8 mouse cellular contexts compared by ENCODE assay signal in the genomic region with DNA sequence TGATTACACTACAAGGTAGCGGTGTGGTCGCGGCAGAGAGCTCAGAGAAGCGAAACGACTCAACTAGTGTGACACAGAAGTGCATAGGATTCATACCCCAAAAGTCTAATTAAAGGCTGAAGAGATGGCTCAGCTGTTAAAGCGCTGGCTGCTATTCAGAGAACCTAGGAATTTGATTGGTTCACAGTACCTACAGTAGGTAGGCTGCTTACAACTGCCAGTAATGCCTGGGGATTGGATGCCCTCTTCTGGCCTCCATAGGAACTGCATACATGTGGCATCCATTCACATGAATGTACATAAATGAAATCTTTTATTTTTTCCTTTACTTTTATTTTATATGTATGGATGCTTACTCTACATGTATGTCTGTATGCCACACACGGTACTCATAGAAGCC. TPM values are rescaled to one million over a fixed set of nuclear protein-coding genes. Genes with fewer than 3 reads are reported as not detected.
DNase-seq lines count a peak whose midpoint lies in the region; ATAC-seq and TF ChIP-seq lines count a peak whose summit lies in the region.

No protein-coding gene starts in this region.

- H3K27me3 ChIP-seq in hindbrain, embryonic 14.5 days (ENCODE audit: control insufficient read depth, insufficient read depth, low read length) = peaks cover 37% of the 10 kb centered on the region
- peaks cover 26% of the 10 kb centered on the region for H3K27me3 ChIP-seq in hindbrain, embryonic 16.5 days (replicated peaks; ENCODE audit: control insufficient read depth, insufficient read depth, low read length)
- peaks cover 22% of the 10 kb centered on the region for H3K27me3 ChIP-seq in CH12.LX (replicated peaks)
- peaks cover 23% of the 10 kb centered on the region for H3K27me3 ChIP-seq in embryonic facial prominence, embryonic 14.5 days (replicated peaks; ENCODE audit: control insufficient read depth, insufficient read depth, low read length)
- H3K27me3 ChIP-seq in midbrain, embryonic 14.5 days (ENCODE audit: control insufficient read depth, insufficient read depth, low read length) = peaks cover 35% of the 10 kb centered on the region

- peak; percentile 49 for DNase-seq in hindbrain, embryonic 14.5 days (ENCODE audit: low spot score)
- peak; percentile 58 for DNase-seq in CH12.LX (ENCODE audit: extremely low read depth)
- peak; percentile 37 for DNase-seq in adrenal gland, adult 8-10 months
- DNase-seq in embryonic facial prominence, embryonic 14.5 days (ENCODE audit: low spot score) = peak; percentile 53
- peak; percentile 15 for DNase-seq in layer of hippocampus, adult 9-11 months
- DNase-seq in midbrain, embryonic 14.5 days = peak; percentile 69
- DNase-seq in thymus, postnatal 4 days = peak; percentile 79

- peaks cover 10% of the 10 kb centered on the region for H3K4me1 ChIP-seq in hindbrain, embryonic 14.5 days (replicated peaks; ENCODE audit: control insufficient read depth, insufficient read depth, low read length)
- peaks cover 10% of the 10 kb centered on the region for H3K4me1 ChIP-seq in hindbrain, embryonic 16.5 days (ENCODE audit: control insufficient read depth, insufficient read depth, low read depth, low read length)
- no peaks in the 10 kb centered on the region for H3K4me1 ChIP-seq in CH12.LX (ENCODE audit: control insufficient read depth in 1 of 2, insufficient read depth in 2 of 2)
- peaks cover 3% of the 10 kb centered on the region; the same call in 1 of the 2 replicates for H3K4me1 ChIP-seq in embryonic facial prominence, embryonic 14.5 days (ENCODE audit: control insufficient read depth, insufficient read depth, low read length)
- 0 out of 2 replicates have a peak, but pooled peaks cover 1% of the 10 kb centered on the region for H3K4me1 ChIP-seq in midbrain, embryonic 14.5 days (ENCODE audit: control insufficient read depth, insufficient read depth, low read length)

- no peak overlapping the region for H3K27ac ChIP-seq in hindbrain, embryonic 14.5 days
- H3K27ac ChIP-seq in hindbrain, embryonic 16.5 days (ENCODE audit: low read depth, low read length) = no peak overlapping the region
- H3K27ac ChIP-seq in CH12.LX (ENCODE audit: insufficient read depth, low read depth) = no peak overlapping the region
- no peak overlapping the region for H3K27ac ChIP-seq in embryonic facial prominence, embryonic 14.5 days (replicated peaks; ENCODE audit: low read depth, low read length)
- no peak overlapping the region for H3K27ac ChIP-seq in midbrain, embryonic 14.5 days (replicated peaks; ENCODE audit: low read depth, low read length)

- no peak overlapping the region for H3K4me2 ChIP-seq in hindbrain, embryonic 14.5 days (replicated peaks)
- H3K4me2 ChIP-seq in hindbrain, embryonic 16.5 days (ENCODE audit: low read length) = no peak overlapping the region
- H3K4me2 ChIP-seq in CH12.LX (ENCODE audit: insufficient read depth, low read depth, poor library complexity, severe bottlenecking) = no peak overlapping the region
- H3K4me2 ChIP-seq in embryonic facial prominence, embryonic 14.5 days (ENCODE audit: low read depth, low read length) = no peak overlapping the region
- H3K4me2 ChIP-seq in midbrain, embryonic 14.5 days (ENCODE audit: low read length) = no peak overlapping the region

- no peak overlapping the region for H3K9ac ChIP-seq in hindbrain, embryonic 14.5 days
- H3K9ac ChIP-seq in hindbrain, embryonic 16.5 days (ENCODE audit: low read depth, low read length) = no peak overlapping the region
- no peak overlapping the region for H3K9ac ChIP-seq in CH12.LX (ENCODE audit: insufficient read depth, low read depth)
- H3K9ac ChIP-seq in embryonic facial prominence, embryonic 14.5 days (ENCODE audit: low read depth, low read length) = no peak overlapping the region
- no peak overlapping the region for H3K9ac ChIP-seq in midbrain, embryonic 14.5 days (replicated peaks; ENCODE audit: low read length)

- H3K4me3 ChIP-seq in hindbrain, embryonic 14.5 days (replicated peaks; ENCODE audit: low read length) = no peak overlapping the region
- H3K4me3 ChIP-seq in hindbrain, embryonic 16.5 days (ENCODE audit: low read length) = no peak overlapping the region
- no peak overlapping the region for H3K4me3 ChIP-seq in CH12.LX (replicated peaks in 1 of 3; ENCODE audit: low read depth in 2 of 3, low read length in 2 of 3, poor library complexity in 1 of 3)
- no peak overlapping the region for H3K4me3 ChIP-seq in embryonic facial prominence, embryonic 14.5 days (ENCODE audit: low read depth, low read length)
- H3K4me3 ChIP-seq in midbrain, embryonic 14.5 days (replicated peaks; ENCODE audit: low read depth, low read length) = no peak overlapping the region

- WGBS in hindbrain, embryonic 14.5 days = 27% methylated on average over 7 of the region's 7 CpGs
- WGBS in hindbrain, embryonic 16.5 days = 28% methylated on average over 7 of the region's 7 CpGs
- WGBS in embryonic facial prominence, embryonic 14.5 days = 16% methylated on average over 7 of the region's 7 CpGs
- 31% methylated on average over 7 of the region's 7 CpGs for WGBS in midbrain, embryonic 14.5 days

- peak; percentile 77 for TF ChIP-seq RAD21 in CH12.LX (IDR thresholded peaks at IDR 0.05; ENCODE audit: low read depth, low read length)

- no peak for TF ChIP-seq EP300 in CH12.LX (IDR thresholded peaks at IDR 0.05; ENCODE audit: low read length)

- peak; percentile 76 to 81 for TF ChIP-seq CTCF in CH12.LX (conservative IDR thresholded peaks at IDR 0.05 in 1 of 2, IDR thresholded peaks at IDR 0.05 in 1 of 2; ENCODE audit: low read depth in 2 of 2, low read length in 2 of 2)

- TF ChIP-seq POLR2A in CH12.LX (IDR thresholded peaks at IDR 0.05; ENCODE audit: low read depth, low read length) = no peak

- dilution Hi-C loops in CH12.LX (cut with MboI; ENCODE audit: extremely low pct_ligation_motif_present, extremely low pct_unique_long_range_greater_than_20kb, low sequenced_read_pairs) = no loop called here

- H3K79me2 ChIP-seq in CH12.LX (replicated peaks; ENCODE audit: control insufficient read depth, extremely low read depth, insufficient read depth, poor library complexity, severe bottlenecking) = no peaks in the 10 kb centered on the region

- in situ Hi-C loops in CH12.LX (cut with MboI; ENCODE audit: low pct_ligation_motif_present, low pct_unique_long_range_greater_than_20kb, low sequenced_read_pairs) = no loop called here

- no peaks in the 10 kb centered on the region for H3K9me3 ChIP-seq in hindbrain, embryonic 14.5 days (ENCODE audit: control insufficient read depth, low read length)
- H3K9me3 ChIP-seq in hindbrain, embryonic 16.5 days (ENCODE audit: control insufficient read depth, low read length) = no peaks in the 10 kb centered on the region
- H3K9me3 ChIP-seq in CH12.LX (replicated peaks; ENCODE audit: low read length) = peaks cover 11% of the 10 kb centered on the region
- no peaks in the 10 kb centered on the region for H3K9me3 ChIP-seq in embryonic facial prominence, embryonic 14.5 days (ENCODE audit: control insufficient read depth, low read length)
- H3K9me3 ChIP-seq in midbrain, embryonic 14.5 days (ENCODE audit: control insufficient read depth, low read length) = no peaks in the 10 kb centered on the region

- H3K36me3 ChIP-seq in hindbrain, embryonic 14.5 days (replicated peaks; ENCODE audit: control insufficient read depth, insufficient read depth) = no peaks in the 10 kb centered on the region
- H3K36me3 ChIP-seq in hindbrain, embryonic 16.5 days (ENCODE audit: control insufficient read depth, insufficient read depth, low read length) = no peaks in the 10 kb centered on the region
- no peaks in the 10 kb centered on the region for H3K36me3 ChIP-seq in CH12.LX (replicated peaks in 1 of 2; ENCODE audit: control insufficient read depth in 1 of 2, insufficient read depth in 1 of 2, low read length in 1 of 2)
- H3K36me3 ChIP-seq in embryonic facial prominence, embryonic 14.5 days (ENCODE audit: control insufficient read depth, insufficient read depth, low read length) = no peaks in the 10 kb centered on the region
- no peaks in the 10 kb centered on the region for H3K36me3 ChIP-seq in midbrain, embryonic 14.5 days (ENCODE audit: control insufficient read depth, insufficient read depth, low read length)

- ATAC-seq in hindbrain, embryonic 14.5 days (ENCODE audit: low FRiP score) = no peak
- no peak for ATAC-seq in hindbrain, embryonic 16.5 days
- ATAC-seq in embryonic facial prominence, embryonic 14.5 days (ENCODE audit: low read depth) = no peak
- no peak for ATAC-seq in midbrain, embryonic 14.5 days (ENCODE audit: low FRiP score, low TSS enrichment)

RNA-seq across cellular contexts. Expression of gene Phlda2, which starts 3.7 kb away (rescaled TPM):
- 0.57 and 0.87 TPM in 2 replicates for polyA plus RNA-seq in hindbrain, embryonic 14.5 days (2014; fragmentation: Nextera tagmentation; extraction: Ambion mirVana)
- 0.56 and 0.57 TPM in 2 replicates for polyA plus RNA-seq in hindbrain, embryonic 16.5 days (2015; fragmentation: Nextera tagmentation; extraction: Ambion mirVana)
- total RNA-seq in CH12.LX (2012; rRNA removed) (not detected in 2 replicates), CH12.LX (2014; rRNA removed) (not detected in 2 replicates)
- polyA plus RNA-seq in CH12.LX (2012; ENCODE audit: insufficient read length, low read depth) = not detected in 2 replicates
- 1 to 10 TPM in 2 of 4 experiments, under 1 TPM in 2; 0.49 to 5.2 (median 2.2) TPM for total RNA-seq in adrenal gland, adult 8-10 months (2022)
- polyA plus RNA-seq in embryonic facial prominence, embryonic 14.5 days (2014; fragmentation: Nextera tagmentation; extraction: Ambion mirVana) = 6.3 and 8.0 TPM in 2 replicates
- 0.45 TPM in 1 of 2 replicates, not detected in the other for polyA plus RNA-seq in midbrain, embryonic 14.5 days (2014; fragmentation: Nextera tagmentation; extraction: Ambion mirVana)

RNA-seq across cellular contexts. Expression of gene Slc22a18, which starts 33.1 kb away (rescaled TPM):
- polyA plus RNA-seq in hindbrain, embryonic 14.5 days (2014; fragmentation: Nextera tagmentation; extraction: Ambion mirVana) = 0.90 and 1.0 TPM in 2 replicates
- 0.79 and 1.00 TPM in 2 replicates for polyA plus RNA-seq in hindbrain, embryonic 16.5 days (2015; fragmentation: Nextera tagmentation; extraction: Ambion mirVana)
- total RNA-seq in CH12.LX (2012; rRNA removed) (0.21 and 0.76 TPM in 2 replicates), CH12.LX (2014; rRNA removed) (0.48 and 0.72 TPM in 2 replicates)
- polyA plus RNA-seq in CH12.LX (2012; ENCODE audit: insufficient read length, low read depth) = 1.7 and 2.0 TPM in 2 replicates
- 1 to 10 TPM; 2.7 to 5.5 (median 3.6) TPM for total RNA-seq in adrenal gland, adult 8-10 months (2022)
- polyA plus RNA-seq in embryonic facial prominence, embryonic 14.5 days (2014; fragmentation: Nextera tagmentation; extraction: Ambion mirVana) = 2.5 and 2.8 TPM in 2 replicates
- 0.20 and 0.78 TPM in 2 replicates for polyA plus RNA-seq in midbrain, embryonic 14.5 days (2014; fragmentation: Nextera tagmentation; extraction: Ambion mirVana)

RNA-seq across cellular contexts. Expression of gene Nap1l4, which starts 42.2 kb away (rescaled TPM):
- 151 and 170 TPM in 2 replicates for polyA plus RNA-seq in hindbrain, embryonic 14.5 days (2014; fragmentation: Nextera tagmentation; extraction: Ambion mirVana)
- polyA plus RNA-seq in hindbrain, embryonic 16.5 days (2015; fragmentation: Nextera tagmentation; extraction: Ambion mirVana) = 323 and 328 TPM in 2 replicates
- total RNA-seq in CH12.LX (2012; rRNA removed) = 121 and 139 TPM in 2 replicates
- total RNA-seq in CH12.LX (2014; rRNA removed) = 168 and 175 TPM in 2 replicates
- 154 and 209 TPM in 2 replicates for polyA plus RNA-seq in CH12.LX (2012; ENCODE audit: insufficient read length, low read depth)
- 100 to 1,000 TPM; 132 to 141 (median 135) TPM for total RNA-seq in adrenal gland, adult 8-10 months (2022)
- polyA plus RNA-seq in embryonic facial prominence, embryonic 14.5 days (2014; fragmentation: Nextera tagmentation; extraction: Ambion mirVana) = 107 and 113 TPM in 2 replicates
- polyA plus RNA-seq in midbrain, embryonic 14.5 days (2014; fragmentation: Nextera tagmentation; extraction: Ambion mirVana) = 174 and 226 TPM in 2 replicates

RNA-seq across cellular contexts. Expression of gene Cdkn1c, which starts 45.8 kb away (rescaled TPM):
- polyA plus RNA-seq in hindbrain, embryonic 14.5 days (2014; fragmentation: Nextera tagmentation; extraction: Ambion mirVana) = 293 and 336 TPM in 2 replicates
- 165 and 231 TPM in 2 replicates for polyA plus RNA-seq in hindbrain, embryonic 16.5 days (2015; fragmentation: Nextera tagmentation; extraction: Ambion mirVana)
- total RNA-seq in CH12.LX (2012; rRNA removed) = not detected in 2 replicates
- total RNA-seq in CH12.LX (2014; rRNA removed) = not detected in 2 replicates
- not detected in 2 replicates for polyA plus RNA-seq in CH12.LX (2012; ENCODE audit: insufficient read length, low read depth)
- total RNA-seq in adrenal gland, adult 8-10 months (2022) = 1,000 to 10,000 TPM in 1 of 4 experiments, 100 to 1,000 TPM in 3; 211 to 1,262 (median 590) TPM
- polyA plus RNA-seq in embryonic facial prominence, embryonic 14.5 days (2014; fragmentation: Nextera tagmentation; extraction: Ambion mirVana) = 2,410 and 2,543 TPM in 2 replicates
- polyA plus RNA-seq in midbrain, embryonic 14.5 days (2014; fragmentation: Nextera tagmentation; extraction: Ambion mirVana) = 271 and 417 TPM in 2 replicates

Comparison
In these comparisons a context has a peak if more than half of its experiments do, and no peak if none do; other contexts are left out.
1. DNase-seq: peak in every context shown above with its lines; median percentile 79 in thymus, postnatal 4 days; 69 in midbrain, embryonic 14.5 days; 58 in CH12.LX; 53 in embryonic facial prominence, embryonic 14.5 days; 49 in hindbrain, embryonic 14.5 days; 37 in adrenal gland, adult 8-10 months; 15 in layer of hippocampus, adult 9-11 months.